Mouse (Mus musculus): Measurements from ENCODE around the gene Nexmif. TPM values are rescaled to one million over a fixed set of nuclear protein-coding genes. Genes with fewer than 3 reads are reported as not detected.
A peak's percentile ranks its signal among the peaks of the same experiment; 100 is the strongest.
"Not testable (repeated sequence)": the region's sequence is repeated elsewhere in the genome, so short reads cannot be mapped to it uniquely, and the experiment has no call there.

Nexmif gene
- total and polyA plus RNA-seq, 2 experiments, result under 0.01 TPM; not detected in 1

- TF ChIP-seq POLR2A (IDR thresholded peaks at IDR 0.05; ENCODE audit: extremely low read depth, insufficient read depth, low read length) (no peak), CTCF (IDR thresholded peaks at IDR 0.05; ENCODE audit: low read depth, low read length) (no peak)
- 66% methylated on average over 5 of the region's 5 CpGs for WGBS
- Histone ChIP-seq H3K9ac (ENCODE audit: low read depth, low read length) (no peak overlapping the region), H3K79me2 (ENCODE audit: control insufficient read depth, insufficient read depth, low read length) (no peaks in the 10 kb centered on the region), H3K27ac (replicated peaks; ENCODE audit: insufficient read depth, low read depth, low read length) (no peak overlapping the region), H3K27me3 (ENCODE audit: control insufficient read depth, insufficient read depth, low read length) (peaks cover 6% of the 10 kb centered on the region; the same call in 1 of the 2 replicates), H3K36me3 (ENCODE audit: control insufficient read depth, insufficient read depth, low read length) (no peaks in the 10 kb centered on the region), H3K4me3 (ENCODE audit: insufficient read depth, low read depth, low read length) (no peak overlapping the region), H3K4me1 (ENCODE audit: control insufficient read depth, insufficient read depth, low read length) (peaks cover 2% of the 10 kb centered on the region)
- DNase-seq (ENCODE audit: extremely low read depth, low read depth, low spot score), result no peak
Measured at GRCm38 (mm10) chrX:104199070-104199469, 1.9 kb downstream of the Nexmif start.

- 79% methylated on average over 5 of the region's 5 CpGs for WGBS
- H3K27me3 ChIP-seq (ENCODE audit: control insufficient read depth, insufficient read depth, low read length), result peaks cover 6% of the 10 kb centered on the region; the same call in 1 of the 2 replicates
- DNase-seq (ENCODE audit: extremely low read depth, low read depth, low spot score), result no peak
- TF ChIP-seq CTCF (IDR thresholded peaks at IDR 0.05; ENCODE audit: low read depth, low read length) (no peak), POLR2A (IDR thresholded peaks at IDR 0.05; ENCODE audit: extremely low read depth, insufficient read depth, low read length) (no peak)
- peaks cover 2% of the 10 kb centered on the region for H3K4me1 ChIP-seq (ENCODE audit: control insufficient read depth, insufficient read depth, low read length)
- no peak overlapping the region for H3K27ac ChIP-seq (replicated peaks; ENCODE audit: insufficient read depth, low read depth, low read length)
- no peak overlapping the region for H3K9ac ChIP-seq (ENCODE audit: low read depth, low read length)
- no peaks in the 10 kb centered on the region for H3K36me3 ChIP-seq (ENCODE audit: control insufficient read depth, insufficient read depth, low read length)
- no peaks in the 10 kb centered on the region for H3K79me2 ChIP-seq (ENCODE audit: control insufficient read depth, insufficient read depth, low read length)
- no peak overlapping the region for H3K4me3 ChIP-seq (ENCODE audit: insufficient read depth, low read depth, low read length)
Measured at GRCm38 (mm10) chrX:104196561-104196960, 4.4 kb downstream of the Nexmif start.

GRCm38 (mm10) chrX:104179257-104179656 is 21.7 kb downstream of the Nexmif start:
- Histone ChIP-seq H3K79me2 (ENCODE audit: control insufficient read depth, insufficient read depth, low read length) (no peaks in the 10 kb centered on the region), H3K9ac (ENCODE audit: low read depth, low read length) (no peak overlapping the region), H3K36me3 (ENCODE audit: control insufficient read depth, insufficient read depth, low read length) (no peaks in the 10 kb centered on the region), H3K4me1 (ENCODE audit: control insufficient read depth, insufficient read depth, low read length) (no peaks in the 10 kb centered on the region), H3K27me3 (ENCODE audit: control insufficient read depth, insufficient read depth, low read length) (no peaks in the 10 kb centered on the region), H3K4me3 (ENCODE audit: insufficient read depth, low read depth, low read length) (no peak overlapping the region), H3K27ac (replicated peaks; ENCODE audit: insufficient read depth, low read depth, low read length) (no peak overlapping the region)
- TF ChIP-seq CTCF (IDR thresholded peaks at IDR 0.05; ENCODE audit: low read depth, low read length) (peak; percentile 21; the same call in 1 of the 2 replicates), POLR2A (IDR thresholded peaks at IDR 0.05; ENCODE audit: extremely low read depth, insufficient read depth, low read length) (no peak)
- DNase-seq (ENCODE audit: extremely low read depth, low read depth, low spot score), result peak; percentile 20
- 6% methylated on average over 2 of the region's 2 CpGs for WGBS

GRCm38 (mm10) chrX:104150072-104150471 is 50.9 kb downstream of the Nexmif start:
- H3K27ac ChIP-seq (replicated peaks; ENCODE audit: insufficient read depth, low read depth, low read length), result no peak overlapping the region
- H3K79me2 ChIP-seq (ENCODE audit: control insufficient read depth, insufficient read depth, low read length), result no peaks in the 10 kb centered on the region
- no peak overlapping the region for H3K9ac ChIP-seq (ENCODE audit: low read depth, low read length)
- DNase-seq (ENCODE audit: extremely low read depth, low read depth, low spot score), result peak; percentile 69
- TF ChIP-seq CTCF (IDR thresholded peaks at IDR 0.05; ENCODE audit: low read depth, low read length) (no peak), POLR2A (IDR thresholded peaks at IDR 0.05; ENCODE audit: extremely low read depth, insufficient read depth, low read length) (no peak)
- H3K27me3 ChIP-seq (ENCODE audit: control insufficient read depth, insufficient read depth, low read length), result no peaks in the 10 kb centered on the region
- no peak overlapping the region for H3K4me3 ChIP-seq (ENCODE audit: insufficient read depth, low read depth, low read length)
- peaks cover 2% of the 10 kb centered on the region; the same call in 1 of the 2 replicates for H3K4me1 ChIP-seq (ENCODE audit: control insufficient read depth, insufficient read depth, low read length)
- H3K36me3 ChIP-seq (ENCODE audit: control insufficient read depth, insufficient read depth, low read length), result no peaks in the 10 kb centered on the region
- 0% methylated on average over 1 of the region's 1 CpGs for WGBS

GRCm38 (mm10) chrX:104115266-104115665 is 85.7 kb downstream of the Nexmif start:
- not testable (repeated sequence) for H3K4me1 ChIP-seq (ENCODE audit: control insufficient read depth, insufficient read depth, low read length); H3K27ac ChIP-seq (replicated peaks; ENCODE audit: insufficient read depth, low read depth, low read length); H3K9ac ChIP-seq (ENCODE audit: low read depth, low read length); DNase-seq (ENCODE audit: extremely low read depth, low read depth, low spot score); H3K36me3 ChIP-seq (ENCODE audit: control insufficient read depth, insufficient read depth, low read length); H3K79me2 ChIP-seq (ENCODE audit: control insufficient read depth, insufficient read depth, low read length); H3K27me3 ChIP-seq (ENCODE audit: control insufficient read depth, insufficient read depth, low read length); H3K4me3 ChIP-seq (ENCODE audit: insufficient read depth, low read depth, low read length)
- WGBS, result 95% methylated on average over 5 of the region's 5 CpGs

- H3K9ac ChIP-seq (ENCODE audit: low read depth, low read length), result no peak overlapping the region
- TF ChIP-seq CTCF (IDR thresholded peaks at IDR 0.05; ENCODE audit: low read depth, low read length) (no peak), POLR2A (IDR thresholded peaks at IDR 0.05; ENCODE audit: extremely low read depth, insufficient read depth, low read length) (no peak)
- H3K27ac ChIP-seq (replicated peaks; ENCODE audit: insufficient read depth, low read depth, low read length), result no peak overlapping the region
- no peaks in the 10 kb centered on the region for H3K36me3 ChIP-seq (ENCODE audit: control insufficient read depth, insufficient read depth, low read length)
- H3K4me3 ChIP-seq (ENCODE audit: insufficient read depth, low read depth, low read length), result no peak overlapping the region
- no peaks in the 10 kb centered on the region for H3K27me3 ChIP-seq (ENCODE audit: control insufficient read depth, insufficient read depth, low read length)
- 85% methylated on average over 4 of the region's 4 CpGs for WGBS
- H3K4me1 ChIP-seq (ENCODE audit: control insufficient read depth, insufficient read depth, low read length), result no peaks in the 10 kb centered on the region
- DNase-seq (ENCODE audit: extremely low read depth, low read depth, low spot score), result no peak
- H3K79me2 ChIP-seq (ENCODE audit: control insufficient read depth, insufficient read depth, low read length), result no peaks in the 10 kb centered on the region
Measured at GRCm38 (mm10) chrX:104114596-104114995, 86.4 kb downstream of the Nexmif start.

All from liver, adult 2 months (tissue).